Mouse (Mus musculus) liver, adult 2 months (tissue): ENCODE results near the gene Insc. TPM values are rescaled to one million over a fixed set of nuclear protein-coding genes. Genes with fewer than 3 reads are reported as not detected.
"Not testable (repeated sequence)": the region's sequence is repeated elsewhere in the genome, so short reads cannot be mapped to it uniquely, and the experiment has no call there.

Source experiments
- DNase-seq: peaks from one replicate; pipeline ENCODE4 v3.0.0-alpha.2; 2011; ENCODE audit warnings: low read depth, low spot score; ENCODE audit errors: extremely low read depth
- H3K27ac ChIP-seq: fragments of 200-500 bp; replicated peaks from 2 replicates; pipeline ENCODE4 v1.5.1; 2012; ENCODE audit warnings: low read depth, mild to moderate bottlenecking, control low read depth, inconsistent platforms, low read length; ENCODE audit not compliant: insufficient read depth
- H3K27me3 ChIP-seq: fragments of 200-500 bp; 2 replicates; pipeline ENCODE4 v1.6.1; 2012; ENCODE audit warnings: mild to moderate bottlenecking, moderate library complexity, low read length, inconsistent platforms; ENCODE audit not compliant: control insufficient read depth, insufficient read depth
- H3K36me3 ChIP-seq: fragments of 200-500 bp; 2 replicates; pipeline ENCODE4 v1.6.1; 2012; ENCODE audit warnings: low read length, inconsistent platforms; ENCODE audit not compliant: control insufficient read depth, insufficient read depth
- H3K4me1 ChIP-seq: fragments of 200-500 bp; 2 replicates; pipeline ENCODE4 v1.6.1; 2011; ENCODE audit warnings: low read length; ENCODE audit not compliant: control insufficient read depth, insufficient read depth
- H3K4me3 ChIP-seq: fragments of 200-500 bp; 2 replicates; pipeline ENCODE4 v1.5.1; 2011; ENCODE audit warnings: low read depth, mild to moderate bottlenecking, control low read depth, low read length, moderate library complexity; ENCODE audit not compliant: insufficient read depth
- H3K79me2 ChIP-seq: fragments of 200-500 bp; 2 replicates; pipeline ENCODE4 v1.6.1; 2012; ENCODE audit warnings: inconsistent platforms, mild to moderate bottlenecking, low read length, moderate library complexity; ENCODE audit not compliant: control insufficient read depth, insufficient read depth
- H3K9ac ChIP-seq: fragments of 200-500 bp; 2 replicates; pipeline ENCODE4 v1.6.1; 2012; ENCODE audit warnings: low read depth, mild to moderate bottlenecking, control low read depth, inconsistent platforms, low read length
- CTCF ChIP-seq: fragments of 200-500 bp; IDR thresholded peaks from 2 replicates; pipeline ENCODE4 v1.5.1; 2011; ENCODE audit warnings: low read depth, low read length, control low read depth
- POLR2A ChIP-seq: fragments of 200-500 bp; IDR thresholded peaks from 2 replicates; pipeline ENCODE4 v1.6.1; 2011; ENCODE audit warnings: low read length, control low read depth; ENCODE audit not compliant: insufficient read depth; ENCODE audit errors: extremely low read depth
- WGBS: fragments of 180-500 bp; shearing (Covaris S2); methylation state at CpG from one replicate; pipeline ENCODE4 v1.1.7; 2018; 5-methylcytosine and 5-hydroxymethylcytosine counted together
- polyA plus RNA-seq: library from polyadenylated mRNA; depleted of rRNA; stranded (reverse); fragments of >200 nt; gene quantifications from 2 replicates; pipeline ENCODE4 v1.2.3, GENCODE M21; 2012
- total RNA-seq: library from RNA; depleted of rRNA; stranded (reverse); fragments of >200 nt; gene quantifications from 2 replicates; pipeline ENCODE4 v1.2.3, GENCODE M21; 2014

The Insc gene
- total and polyA plus RNA-seq, 2 experiments = 14.3 to 31.2 TPM

GRCm38 (mm10) chr7:114718300-114718699, 25.2 kb upstream of the Insc start, which contains the start of gene Calcb:
Gene Calcb, plus strand, starts transcription at chr7:114718643.
- no peak for DNase-seq
- Histone ChIP-seq H3K9ac (no peak within 1 kb of the TSS), H3K36me3 (no peaks in the 10 kb centered on the region), H3K4me3 (no peak within 1 kb of the TSS), H3K27me3 (peaks cover 11% of the 10 kb centered on the region; the same call in 1 of the 2 replicates), H3K79me2 (no peaks in the 10 kb centered on the region), H3K4me1 (no peaks in the 10 kb centered on the region), H3K27ac (no peak within 1 kb of the TSS)
- 10% methylated on average over 11 of the region's 11 CpGs for WGBS
- TF ChIP-seq CTCF = no peak
- no peak for TF ChIP-seq POLR2A

- 11% methylated on average over 17 of the region's 17 CpGs for WGBS
- H3K9ac ChIP-seq = no peak overlapping the region
- no peak for DNase-seq
- no peak overlapping the region for H3K4me3 ChIP-seq
- no peaks in the 10 kb centered on the region for H3K4me1 ChIP-seq
- TF ChIP-seq POLR2A (no peak), CTCF (peak; percentile 45)
- H3K27ac ChIP-seq = no peak overlapping the region
- H3K79me2 ChIP-seq = no peaks in the 10 kb centered on the region
- H3K36me3 ChIP-seq = no peaks in the 10 kb centered on the region
- H3K27me3 ChIP-seq = peaks cover 11% of the 10 kb centered on the region; the same call in 1 of the 2 replicates
Observed at GRCm38 (mm10) chr7:114719381-114720131, 23.9 kb upstream of the Insc start.

- not testable (repeated sequence) for H3K36me3 ChIP-seq, DNase-seq, H3K27me3 ChIP-seq, H3K9ac ChIP-seq, H3K27ac ChIP-seq, H3K4me1 ChIP-seq, H3K4me3 ChIP-seq, H3K79me2 ChIP-seq
- TF ChIP-seq CTCF = peak; percentile 41; the same call in 1 of the 2 replicates
- 67% methylated on average over 4 of the region's 4 CpGs for WGBS
Observed at GRCm38 (mm10) chr7:114729696-114730095, 13.8 kb upstream of the Insc start.

GRCm38 (mm10) chr7:114731175-114731574, 12.3 kb upstream of the Insc start:
- TF ChIP-seq POLR2A (no peak), CTCF (no peak)
- Histone ChIP-seq H3K79me2 (no peaks in the 10 kb centered on the region), H3K36me3 (no peaks in the 10 kb centered on the region), H3K4me1 (no peaks in the 10 kb centered on the region), H3K9ac (no peak overlapping the region), H3K4me3 (no peak overlapping the region), H3K27ac (no peak overlapping the region), H3K27me3 (no peaks in the 10 kb centered on the region)
- DNase-seq = peak; percentile 50
- 42% methylated on average over 6 of the region's 6 CpGs for WGBS

GRCm38 (mm10) chr7:114731700-114732099, 11.8 kb upstream of the Insc start:
- DNase-seq = not testable (repeated sequence)

GRCm38 (mm10) chr7:114736256-114736655, 7.2 kb upstream of the Insc start:
- Histone ChIP-seq H3K4me1 (no peaks in the 10 kb centered on the region; the same call in 1 of the 2 replicates), H3K9ac (no peak overlapping the region), H3K36me3 (no peaks in the 10 kb centered on the region), H3K4me3 (no peak overlapping the region), H3K27ac (no peak overlapping the region), H3K79me2 (no peaks in the 10 kb centered on the region), H3K27me3 (no peaks in the 10 kb centered on the region)
- WGBS = 89% methylated on average over 5 of the region's 5 CpGs
- no peak for TF ChIP-seq POLR2A
- TF ChIP-seq CTCF = no peak
- DNase-seq = no peak

More at GRCm38 (mm10) chr7:114731700-114732099, 11.8 kb upstream of the Insc start:
- not testable (repeated sequence) for H3K27me3 ChIP-seq, H3K4me3 ChIP-seq, H3K36me3 ChIP-seq, H3K27ac ChIP-seq, H3K79me2 ChIP-seq, H3K9ac ChIP-seq, H3K4me1 ChIP-seq
- TF ChIP-seq CTCF = peak; percentile 53; the same call in 1 of the 2 replicates
- 33% methylated on average over 4 of the region's 4 CpGs for WGBS
